Mouse (Mus musculus) induced T-regulatory cell, adult 2 months (primary cell): Measurements from ENCODE around the gene Prdx2.
A peak's percentile ranks its signal among the peaks of the same experiment; 100 is the strongest.

ENCODE experiments used
- DNase-seq: peaks from one replicate; pipeline ENCODE4 v3.0.0-alpha.2; 2012; ENCODE audit warnings: low read depth

Prdx2 gene

DNA sequence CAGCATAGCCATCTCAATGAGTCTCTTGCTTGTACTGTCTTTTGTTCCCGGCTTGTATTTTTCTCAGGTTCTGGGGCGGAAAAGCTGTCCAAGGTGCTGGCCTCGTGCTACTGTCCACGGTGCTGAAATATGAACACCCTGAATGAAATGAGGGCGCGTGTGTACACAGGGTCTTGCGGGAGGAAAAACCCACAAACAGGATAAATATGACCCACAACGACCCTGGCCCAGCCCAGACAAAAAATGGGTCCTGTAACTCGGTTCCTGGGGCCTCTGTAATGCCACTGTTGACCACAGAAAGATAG, 22.2 kb upstream of the Prdx2 start:
- DNase-seq: peak; percentile 74

- DNase-seq: no peak
These were observed 19.6 kb upstream of the Prdx2 start for GRCm38 (mm10) chr8:84949753-84950152.

GRCm38 (mm10) chr8:84952612-84953255, 16.7 kb upstream of the Prdx2 start:
- DNase-seq: peak; percentile 64

DNA sequence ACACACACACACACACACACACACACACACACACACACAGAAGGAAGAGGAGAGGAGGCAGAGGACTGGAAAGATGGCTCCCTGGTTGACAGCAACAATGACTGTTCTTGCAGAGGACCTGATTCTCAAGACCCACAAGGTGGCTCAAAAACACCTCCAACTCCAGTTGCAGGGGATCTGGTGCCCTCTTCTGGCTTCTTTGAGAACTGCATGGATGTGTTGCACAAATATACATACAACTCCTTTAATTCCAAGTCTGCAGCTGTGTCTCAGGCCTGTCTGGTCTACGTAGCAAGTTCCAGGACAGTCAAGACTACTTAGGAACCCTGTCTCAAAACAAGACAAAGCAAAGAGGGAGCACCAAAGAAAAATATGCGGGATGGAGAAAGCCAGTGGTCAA, 12.6 kb upstream of the Prdx2 start:
- DNase-seq: peak; percentile 88

DNA sequence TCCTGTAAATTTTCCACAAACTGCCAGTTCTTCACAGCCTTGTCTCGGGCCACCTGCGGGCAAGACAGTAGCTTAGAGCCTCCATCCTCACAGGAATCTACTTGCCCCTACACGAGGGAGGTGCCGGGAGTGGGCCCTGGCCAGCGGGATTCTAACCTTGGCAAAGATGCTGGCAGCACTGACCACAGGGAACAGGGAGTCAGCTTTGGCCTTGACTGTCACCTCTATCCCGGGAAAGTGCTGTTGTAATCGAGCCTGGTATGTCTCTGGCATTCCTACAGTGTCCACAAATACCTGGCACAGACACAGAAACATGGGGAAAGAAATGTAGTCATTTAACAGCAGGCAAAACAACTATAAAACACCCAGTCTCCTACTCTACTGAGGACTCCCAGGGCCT, 9.6 kb upstream of the Prdx2 start:
- DNase-seq: no peak

DNA sequence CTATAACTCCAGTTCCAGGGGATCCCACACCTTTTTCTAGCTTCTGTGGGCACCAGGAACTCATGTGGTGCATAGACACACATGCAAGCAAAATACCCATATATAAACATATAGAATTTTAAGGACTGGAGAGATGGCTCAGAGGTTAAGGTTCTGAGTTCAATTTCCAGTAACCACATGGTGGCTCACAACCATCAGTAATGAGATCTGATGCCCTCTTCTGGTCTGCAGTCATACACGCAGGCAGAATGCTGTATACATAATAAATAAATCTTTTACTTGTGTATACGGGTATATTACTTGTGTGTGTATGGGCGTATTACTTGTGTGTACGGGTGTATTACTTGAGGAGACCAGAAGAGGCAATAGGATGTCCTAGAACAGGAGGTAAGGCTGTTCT, 5.4 kb upstream of the Prdx2 start:
- no peak for DNase-seq

GRCm38 (mm10) chr8:84965731-84966291, 3.6 kb upstream of the Prdx2 start:
- DNase-seq: peak; percentile 95

GRCm38 (mm10) chr8:84966603-84967002, 2.8 kb upstream of the Prdx2 start:
- DNase-seq: no peak

DNA sequence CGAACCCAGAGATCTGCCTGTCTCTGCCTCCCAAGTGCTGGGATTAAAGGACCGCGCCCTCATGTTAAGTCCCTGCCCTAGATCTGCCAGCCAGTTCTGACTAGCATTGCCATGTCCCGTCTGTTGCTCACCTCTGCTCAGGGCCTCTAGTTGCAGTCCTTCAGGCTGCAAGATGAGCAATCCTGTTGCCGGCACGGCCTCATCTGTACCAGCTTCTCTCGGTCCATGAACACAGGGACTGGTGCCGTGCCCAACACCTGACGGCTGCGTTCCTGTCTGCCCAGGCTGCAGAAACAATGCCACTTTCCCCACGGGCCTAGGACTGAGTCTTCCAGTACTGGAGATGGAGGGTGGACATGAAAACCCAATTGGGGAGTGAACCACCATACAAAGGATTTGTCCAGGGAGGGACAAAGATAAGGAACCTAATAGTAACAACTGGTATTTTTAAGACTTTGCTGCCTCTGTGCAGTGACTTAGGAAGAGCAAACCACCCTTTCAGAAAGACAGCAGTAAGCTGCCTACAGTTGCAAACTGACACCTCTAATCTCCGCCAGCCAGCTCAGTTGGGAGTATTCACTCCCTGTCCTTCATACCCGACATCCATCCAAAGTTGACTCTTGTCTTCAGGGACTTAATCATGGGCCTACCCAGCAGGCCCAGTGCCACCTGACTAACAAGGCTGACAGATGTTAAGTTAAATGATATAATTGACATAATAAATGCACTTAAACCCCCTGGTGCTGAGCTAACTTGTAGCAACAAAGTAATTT, 1.7 kb upstream of the Prdx2 start:
- DNase-seq: no peak

GRCm38 (mm10) chr8:84968650-84969049, 737 bp upstream of the Prdx2 start:
- DNase-seq: no peak

DNA sequence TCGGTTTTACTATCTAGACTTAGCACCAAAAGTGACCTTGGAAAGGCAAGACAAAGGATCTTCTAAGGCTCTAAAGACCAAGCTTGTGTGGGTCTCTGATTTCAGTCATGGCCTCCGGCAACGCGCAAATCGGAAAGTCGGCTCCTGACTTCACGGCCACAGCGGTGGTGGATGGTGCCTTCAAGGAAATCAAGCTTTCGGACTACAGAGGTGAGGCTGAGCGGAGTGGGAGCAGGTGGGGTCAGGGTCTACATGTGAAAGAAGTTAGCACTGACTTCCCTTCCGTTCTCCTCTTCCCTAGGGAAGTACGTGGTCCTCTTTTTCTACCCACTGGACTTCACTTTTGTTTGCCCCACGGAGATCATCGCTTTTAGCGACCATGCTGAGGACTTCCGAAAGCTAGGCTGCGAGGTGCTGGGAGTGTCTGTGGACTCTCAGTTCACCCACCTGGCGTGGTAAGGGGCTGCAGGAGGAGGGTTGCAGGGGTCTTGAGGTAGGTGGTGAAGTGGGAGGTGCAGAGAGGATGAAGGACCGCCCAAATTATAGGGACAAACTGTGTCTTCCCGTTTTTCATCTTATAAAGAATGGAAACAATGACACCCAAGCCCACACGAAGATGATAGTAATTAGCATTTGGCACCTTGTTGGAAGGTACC, 876 bp downstream of the Prdx2 start:
- no peak for DNase-seq

DNA sequence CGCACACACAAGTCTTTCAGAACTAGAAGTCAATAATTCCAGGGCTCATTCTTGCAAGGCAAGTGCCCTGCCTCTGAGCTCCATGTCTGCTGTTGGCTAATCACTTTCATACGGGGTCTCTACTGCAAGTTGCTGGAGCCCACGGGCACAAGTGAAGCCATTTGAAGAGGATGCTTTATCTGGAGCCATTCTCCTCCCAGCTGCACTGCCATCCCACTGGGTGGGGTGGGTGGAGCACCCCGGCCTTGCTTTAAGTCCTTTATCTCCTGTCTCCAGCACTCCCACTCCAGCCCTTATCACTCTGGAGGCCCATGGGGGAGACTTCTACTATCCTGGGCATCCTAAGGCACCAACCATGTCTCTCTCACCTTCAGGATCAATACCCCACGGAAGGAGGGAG, 1.5 kb downstream of the Prdx2 start:
- DNase-seq: no peak

DNA sequence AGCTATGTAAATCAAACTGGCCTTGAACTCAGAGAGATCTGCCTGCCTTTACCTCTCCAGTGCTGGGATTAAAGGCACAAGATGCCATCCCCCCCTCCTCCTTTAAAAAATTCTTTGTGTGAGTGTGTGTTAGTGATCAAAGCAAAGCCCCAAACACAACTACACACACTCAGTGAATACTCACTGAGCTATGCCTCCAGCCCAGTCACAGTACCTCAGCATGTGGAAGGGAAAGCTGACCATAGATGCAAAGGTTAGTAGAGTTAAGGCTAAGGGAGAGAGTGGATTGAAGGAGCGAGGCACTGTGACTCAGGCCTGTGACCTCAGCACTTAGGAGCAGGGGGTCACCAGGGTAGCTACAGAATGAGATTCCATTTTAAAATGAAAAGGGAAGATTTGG, 3.7 kb downstream of the Prdx2 start:
- DNase-seq: no peak

DNA sequence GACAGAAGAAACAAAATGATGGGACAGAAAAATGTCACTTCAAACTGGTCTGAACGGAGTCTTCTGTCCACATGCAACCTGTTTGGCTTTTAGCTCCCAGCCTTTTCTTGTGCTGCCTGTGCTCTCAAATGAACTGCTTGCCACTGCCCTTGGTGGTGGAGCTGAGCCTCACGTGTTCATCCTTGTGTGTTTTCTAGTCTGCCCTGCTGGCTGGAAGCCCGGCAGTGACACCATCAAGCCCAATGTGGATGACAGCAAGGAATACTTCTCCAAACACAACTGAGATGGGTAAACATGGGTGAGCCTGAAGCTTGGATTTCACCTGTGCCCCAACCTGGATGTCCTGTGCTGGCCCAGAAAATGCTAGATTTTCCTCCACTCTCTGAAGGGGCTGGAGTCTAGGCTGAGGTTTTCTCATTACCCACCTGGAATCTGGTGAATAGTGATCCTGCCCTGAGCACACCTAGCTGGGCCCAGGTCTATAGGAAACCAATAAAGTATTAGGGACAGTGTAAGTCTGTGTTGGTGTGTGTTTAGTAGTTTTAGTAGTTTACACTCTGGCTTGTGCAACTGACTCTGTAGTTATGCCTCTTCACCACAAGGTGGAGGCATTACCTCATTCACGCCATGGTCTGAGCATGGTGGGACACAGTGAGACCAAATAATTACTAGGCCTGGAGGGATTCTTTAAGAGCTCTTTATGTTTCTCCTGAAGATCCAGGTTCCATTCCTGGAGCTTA, 4.6 kb downstream of the Prdx2 start:
- DNase-seq: peak; percentile 86

DNA sequence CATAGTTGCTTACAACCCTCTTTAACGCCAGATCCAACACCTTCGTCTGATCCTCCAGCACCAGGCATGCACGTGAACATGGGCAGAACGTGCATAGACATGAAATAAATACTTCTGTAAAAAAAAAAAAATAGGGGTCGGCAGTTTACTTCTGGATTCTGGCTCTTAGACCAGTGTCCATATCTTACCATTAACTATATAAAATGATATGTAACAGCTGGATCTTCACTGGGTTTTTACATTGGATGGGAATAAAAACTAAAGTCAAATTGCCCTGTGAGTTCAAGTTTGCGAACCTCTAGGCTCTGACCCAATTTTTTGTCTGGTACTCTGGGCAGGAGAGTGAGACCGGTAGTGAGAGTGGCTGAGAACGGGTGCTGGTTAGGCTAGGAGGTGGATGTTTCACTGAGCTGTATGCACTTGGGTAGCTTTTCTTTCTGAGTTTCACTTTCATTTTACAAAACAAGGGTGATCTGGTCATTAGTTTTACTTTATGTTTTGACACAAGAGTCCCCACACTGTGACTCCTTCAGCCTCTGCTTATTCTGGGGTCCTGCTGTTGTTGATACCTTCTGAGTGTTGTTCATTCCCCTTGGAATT, 5.3 kb downstream of the Prdx2 start:
- peak; percentile 87 for DNase-seq

DNA sequence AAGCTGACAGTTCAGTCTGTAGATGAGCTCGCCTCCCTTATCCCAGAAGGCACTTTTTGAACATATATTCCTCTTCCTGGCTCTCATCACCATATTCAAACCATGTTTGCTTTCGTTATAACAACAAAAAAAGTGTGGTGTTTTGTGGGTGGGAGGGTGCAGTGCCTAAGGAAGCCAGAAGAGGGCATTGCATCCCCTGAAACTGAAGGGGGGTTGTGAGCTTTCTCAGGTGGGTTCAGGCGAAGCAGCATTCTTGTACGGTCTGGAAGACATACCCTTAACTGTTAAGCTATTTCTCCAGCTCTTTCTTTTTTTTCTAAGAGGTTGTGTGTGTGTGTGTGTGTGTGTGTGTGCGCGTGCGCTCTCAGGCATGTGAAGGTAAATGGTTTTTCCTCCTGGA, 6.0 kb downstream of the Prdx2 start:
- DNase-seq: peak; percentile 92

- peak; percentile 98 for DNase-seq
These were observed 6.8 kb downstream of the Prdx2 start for GRCm38 (mm10) chr8:84976031-84976762.

GRCm38 (mm10) chr8:84976763-84977434, 7.5 kb downstream of the Prdx2 start:
- no peak for DNase-seq

DNA sequence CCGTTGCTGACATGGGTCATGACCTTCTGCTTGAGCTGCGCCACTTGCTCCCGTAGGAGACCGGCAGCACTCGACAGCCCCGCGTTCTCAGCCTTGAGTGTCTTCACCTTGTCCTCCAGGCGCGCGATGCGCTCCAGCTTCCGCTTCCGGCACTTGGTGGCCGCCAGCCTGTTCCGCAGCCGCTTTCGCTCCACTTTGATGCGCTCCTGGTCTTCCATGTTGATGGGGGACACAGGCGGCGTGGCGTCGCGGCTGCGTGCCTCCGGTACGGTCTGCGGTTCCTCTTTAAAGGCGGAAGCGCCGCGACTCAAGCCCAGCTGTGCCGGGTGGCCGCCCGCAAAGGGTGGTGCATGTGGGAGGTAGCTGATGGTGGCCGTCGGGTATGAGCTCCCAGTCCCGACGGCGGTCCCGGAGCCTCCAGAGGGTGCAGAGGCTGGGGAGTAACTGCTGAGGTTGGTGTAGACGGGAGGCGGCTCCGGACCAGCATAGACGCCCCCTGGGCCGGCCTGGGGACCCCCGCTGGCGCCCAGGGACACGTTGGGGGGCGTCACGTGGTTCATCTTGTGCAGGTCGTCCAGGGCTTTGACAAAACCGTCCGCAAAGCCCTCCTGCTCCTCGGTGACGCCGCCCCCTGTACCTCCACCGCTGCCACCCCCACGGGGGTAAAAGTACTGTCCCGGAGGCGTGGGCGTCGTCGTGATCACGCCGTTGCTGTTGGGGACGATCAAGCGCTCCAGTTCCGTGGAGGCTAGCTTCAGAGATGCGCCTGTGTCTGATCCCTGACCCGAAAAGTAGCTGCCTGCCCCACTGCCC, 8.3 kb downstream of the Prdx2 start:
- peak; percentile 88 for DNase-seq
